7 mouse cellular contexts compared by ENCODE assay signal in the genomic region with DNA sequence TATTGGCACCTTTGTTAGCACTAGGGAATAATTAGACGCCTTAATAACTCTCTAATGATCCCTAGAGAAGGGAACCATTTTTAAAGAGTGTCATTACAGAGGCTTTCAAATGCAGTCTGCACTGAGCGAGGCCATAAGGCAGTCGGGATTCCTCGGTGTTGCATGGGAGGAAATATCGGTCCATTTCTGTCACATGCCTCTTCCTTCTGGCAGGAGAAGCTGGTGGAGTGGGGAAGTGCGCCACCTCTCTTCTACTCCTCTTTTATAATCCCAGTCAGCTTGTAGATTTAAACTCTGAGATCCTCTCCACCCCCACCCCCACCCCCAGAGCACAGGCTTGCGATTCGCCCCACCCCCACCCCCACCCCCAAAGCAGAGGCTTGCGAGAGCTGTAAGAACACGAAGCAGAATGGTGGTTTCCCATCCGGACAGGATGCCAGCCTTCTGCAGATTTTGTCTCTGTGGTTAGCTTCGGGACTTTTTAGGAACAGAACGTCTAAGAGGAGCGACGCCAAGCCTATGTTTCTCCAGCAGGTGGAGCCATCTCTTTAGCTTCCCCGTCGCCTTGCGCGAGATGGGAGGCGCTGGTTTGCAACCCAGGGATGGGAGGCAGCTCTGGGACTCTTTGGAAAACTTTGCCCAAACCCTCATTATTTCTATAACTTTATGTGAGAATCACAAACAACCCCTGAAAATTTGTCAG. TPM values are rescaled to one million over a fixed set of nuclear protein-coding genes. Genes with fewer than 3 reads are reported as not detected.
A peak's percentile ranks its signal among the peaks of the same experiment; 100 is the strongest.
DNase-seq lines count a peak whose midpoint lies in the region; ATAC-seq lines count a peak whose summit lies in the region.

No protein-coding gene starts in this region.

- peak; percentile 93 for ATAC-seq in hindbrain, embryonic 16.5 days

- no peak overlapping the region for H3K9ac ChIP-seq in hindbrain, embryonic 16.5 days (ENCODE audit: low read depth, low read length)

- no peaks in the 10 kb centered on the region for H3K36me3 ChIP-seq in hindbrain, embryonic 16.5 days (ENCODE audit: control insufficient read depth, insufficient read depth, low read length)

- H3K27ac ChIP-seq in hindbrain, embryonic 16.5 days (ENCODE audit: low read depth, low read length): no peak overlapping the region

- peak overlapping the region; percentile 62 for H3K4me2 ChIP-seq in hindbrain, embryonic 16.5 days (ENCODE audit: low read length)

- no peaks in the 10 kb centered on the region for H3K9me3 ChIP-seq in hindbrain, embryonic 16.5 days (ENCODE audit: control insufficient read depth, low read length)

- peaks cover 21% of the 10 kb centered on the region for H3K27me3 ChIP-seq in hindbrain, embryonic 16.5 days (replicated peaks; ENCODE audit: control insufficient read depth, insufficient read depth, low read length)

- peaks cover 4% of the 10 kb centered on the region; the same call in 1 of the 2 replicates for H3K4me1 ChIP-seq in hindbrain, embryonic 16.5 days (ENCODE audit: control insufficient read depth, insufficient read depth, low read depth, low read length)

- H3K4me3 ChIP-seq in hindbrain, embryonic 16.5 days (ENCODE audit: low read length): peak overlapping the region; percentile 27

- peak; percentile 64 to 90 for DNase-seq in adrenal gland, adult (ENCODE audit: inconsistent age in 2 of 2, low spot score in 1 of 2)
- DNase-seq in cerebellum, postnatal 4 days (ENCODE audit: low spot score in 2 of 2): peak; percentile 42 to 74
- DNase-seq in gastrocnemius, adult 8-10 months (ENCODE audit: low spot score in 2 of 2): peak; percentile 25 to 47
- peak; percentile 72 to 76 for DNase-seq in layer of hippocampus, postnatal 36 days
- DNase-seq in lung, postnatal 36 days: peak; percentile 68
- peak; percentile 82 to 87 for DNase-seq in right cerebral cortex, postnatal 10 days (ENCODE audit: low spot score in 2 of 2)

- 1% methylated on average over 20 of the region's 20 CpGs for WGBS in hindbrain, embryonic 16.5 days

RNA-seq across cellular contexts. Expression of a gene that starts 23.3 kb away (rescaled TPM):
- total RNA-seq in gastrocnemius, adult 8-10 months (2022): 10 to 100 TPM; 24.2 to 32.0 (median 27.8) TPM
- polyA plus RNA-seq in hindbrain, embryonic 16.5 days (2015; fragmentation: Nextera tagmentation; extraction: Ambion mirVana): 0.36 and 0.51 TPM in 2 replicates
- total RNA-seq in layer of hippocampus, postnatal 36 days (2021): under 1 TPM in 1 of 2 experiments, not detected in 1; 0.48 TPM

RNA-seq across cellular contexts. Expression of a gene that starts 51.4 kb away (rescaled TPM):
- not detected for total RNA-seq in gastrocnemius, adult 8-10 months (2022)
- polyA plus RNA-seq in hindbrain, embryonic 16.5 days (2015; fragmentation: Nextera tagmentation; extraction: Ambion mirVana): 0.06 and 2.1 TPM in 2 replicates
- under 1 TPM; 0.12 to 0.25 TPM for total RNA-seq in layer of hippocampus, postnatal 36 days (2021)

Comparison
In these comparisons a context has a peak if more than half of its experiments do, and no peak if none do; other contexts are left out.
1. RNA of a gene that starts 23.3 kb away (total RNA-seq): 24.2 to 32.0 TPM in gastrocnemius, adult 8-10 months; 0.48 TPM in layer of hippocampus, postnatal 36 days; every median in the first group is over 10 times any median in the second.
2. Peak in every context shown above with its lines, with median percentiles within 50 percentile points of each other: DNase-seq.